Mouse (Mus musculus) lung, postnatal 25 days (tissue): ENCODE data around the gene Gpr61.

Experiments
- DNase-seq: peaks from one replicate; pipeline ENCODE4 v3.0.0; 2022; ENCODE audit warnings: low spot score

Gene Gpr61

GRCm38 (mm10) chr3:108154656-108155055 lies at the start of gene Gpr61:
Gene Gpr61, minus strand, starts transcription at chr3:108154882.
- no peak for DNase-seq

- DNase-seq, result no peak
These were observed 49.8 kb upstream of the Gpr61 start for GRCm38 (mm10) chr3:108204470-108204869.

GRCm38 (mm10) chr3:108203621-108204325 lies 49.1 kb upstream of the Gpr61 start:
- peak; percentile 80 for DNase-seq

GRCm38 (mm10) chr3:108203212-108203611 lies 48.5 kb upstream of the Gpr61 start:
- DNase-seq, result no peak

DNA sequence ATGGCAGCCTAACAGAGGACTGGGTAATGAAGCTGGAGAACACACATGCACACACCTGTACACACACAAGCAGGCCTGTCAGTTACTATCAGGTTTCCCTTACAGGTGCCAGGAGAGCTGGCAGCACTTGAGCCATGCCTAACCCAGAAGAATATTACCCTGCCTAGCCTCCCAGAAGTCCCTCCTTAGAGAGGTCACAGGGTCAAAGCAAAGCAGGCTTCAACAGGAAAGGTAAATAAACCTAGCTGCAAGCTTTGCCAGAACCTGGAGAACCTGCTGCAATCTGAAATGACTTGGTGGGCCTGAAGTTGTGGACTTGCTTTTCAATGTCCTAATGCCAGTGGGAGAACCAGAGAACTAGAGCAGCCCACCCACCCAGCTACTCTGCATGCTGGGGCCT lies 47.8 kb upstream of the Gpr61 start:
- DNase-seq, result peak; percentile 74

GRCm38 (mm10) chr3:108200329-108201323 lies 45.9 kb upstream of the Gpr61 start, which contains the start of gene Cyb561d1:
Gene Cyb561d1, minus strand, starts transcription at chr3:108201212.
- DNase-seq, result peak; percentile 96

DNA sequence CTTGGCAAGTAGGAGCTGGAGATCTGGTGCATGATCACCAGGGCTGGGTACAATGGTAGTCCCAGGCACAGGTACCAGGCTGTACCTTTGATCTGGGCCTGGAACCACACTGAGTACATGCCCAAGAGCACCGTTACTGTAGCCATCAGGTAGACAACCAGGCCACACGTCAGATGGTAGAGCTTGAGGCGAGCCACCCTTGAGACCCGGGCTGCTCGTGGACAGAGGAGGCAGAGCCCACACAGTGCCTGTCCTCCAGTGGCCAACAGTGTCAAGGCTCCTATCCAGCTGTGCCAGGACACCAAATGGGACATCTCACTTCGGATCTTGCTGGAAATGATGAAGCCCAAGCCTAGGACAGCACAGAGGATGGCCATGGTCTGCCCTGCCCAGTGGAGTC lies 44.5 kb upstream of the Gpr61 start:
- DNase-seq, result no peak

DNA sequence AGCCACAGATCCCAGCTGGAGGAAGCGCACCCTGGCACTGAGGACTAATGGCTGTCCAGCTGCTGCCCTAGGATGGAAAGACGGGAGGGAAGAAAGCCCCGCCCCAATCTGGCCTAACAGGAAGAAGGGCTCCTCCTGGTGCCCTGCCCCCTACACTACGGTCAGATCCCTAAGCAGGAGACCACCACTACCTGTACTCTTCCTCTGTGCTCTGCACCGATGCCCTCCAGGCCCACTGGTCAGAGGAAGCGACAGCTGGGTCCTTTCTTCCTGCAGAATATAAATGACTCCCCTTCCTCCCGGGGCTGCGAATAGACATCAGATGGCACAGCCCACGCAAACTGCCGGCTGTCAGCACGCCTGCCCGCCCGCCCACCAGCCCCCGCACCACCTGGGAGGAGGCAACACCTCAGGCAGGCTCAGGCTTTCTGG lies 42.4 kb upstream of the Gpr61 start:
- peak; percentile 34 for DNase-seq

GRCm38 (mm10) chr3:108195941-108196590 lies 41.4 kb upstream of the Gpr61 start:
- no peak for DNase-seq

DNA sequence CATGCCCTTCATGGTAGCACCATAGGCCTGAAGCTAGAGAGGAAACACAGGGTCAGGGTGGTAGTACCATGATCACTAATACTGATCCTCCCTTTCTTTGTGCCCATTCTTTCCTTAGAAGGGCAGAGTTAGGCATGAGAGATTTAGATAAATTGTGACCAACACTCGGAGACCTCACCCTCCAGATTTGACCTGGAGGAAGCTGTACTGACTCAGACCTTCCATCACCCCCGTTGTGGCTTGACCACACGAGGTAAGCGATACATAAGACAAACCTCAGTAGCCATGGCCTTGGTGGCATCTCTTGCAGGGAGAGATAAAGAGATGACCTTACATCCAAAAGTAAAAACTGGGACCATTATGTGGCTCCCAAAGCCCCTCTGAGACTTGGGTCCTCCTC lies 40.6 kb upstream of the Gpr61 start:
- DNase-seq, result no peak

DNA sequence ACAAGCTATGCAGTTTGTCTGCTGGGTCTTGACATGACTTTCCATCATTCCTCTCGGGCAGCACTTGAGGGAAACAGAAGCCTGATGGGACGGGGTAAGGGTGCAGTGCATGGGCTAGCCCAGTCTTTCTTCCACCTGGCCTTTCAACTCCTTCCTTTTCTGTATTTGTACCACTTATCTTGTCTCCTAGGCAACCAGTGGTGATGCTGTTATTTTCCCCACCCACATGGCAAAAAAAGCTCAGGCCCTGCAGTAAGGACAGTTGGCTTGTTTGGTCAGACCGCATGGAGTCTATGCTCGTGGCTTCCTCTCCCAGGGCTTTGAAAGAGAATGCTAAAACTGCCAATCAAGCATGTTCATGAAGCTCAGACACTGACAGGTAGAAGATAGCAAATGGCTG lies 39.0 kb upstream of the Gpr61 start:
- DNase-seq, result no peak

DNA sequence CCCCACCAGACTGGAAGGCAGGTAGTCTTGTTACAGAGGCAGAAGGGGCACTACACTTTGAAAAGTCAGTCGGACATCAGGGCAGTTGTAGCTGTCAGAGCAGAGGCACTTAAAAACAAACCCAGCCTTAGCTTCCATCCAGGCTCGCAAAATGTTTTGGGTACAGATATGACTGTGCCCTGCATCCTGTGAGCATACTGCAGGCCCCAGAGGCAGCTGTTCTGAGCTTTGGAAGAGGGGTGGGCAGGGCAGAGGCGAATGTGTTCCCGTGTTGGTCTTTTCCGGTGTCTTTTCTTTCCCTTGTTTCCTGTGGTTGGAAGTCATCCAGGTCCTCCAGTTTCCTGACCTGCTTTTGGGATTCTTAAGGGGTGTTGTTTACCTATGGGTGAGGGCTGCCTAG lies 35.2 kb upstream of the Gpr61 start:
- DNase-seq, result no peak

GRCm38 (mm10) chr3:108188716-108189490 lies 34.2 kb upstream of the Gpr61 start:
- no peak for DNase-seq

DNA sequence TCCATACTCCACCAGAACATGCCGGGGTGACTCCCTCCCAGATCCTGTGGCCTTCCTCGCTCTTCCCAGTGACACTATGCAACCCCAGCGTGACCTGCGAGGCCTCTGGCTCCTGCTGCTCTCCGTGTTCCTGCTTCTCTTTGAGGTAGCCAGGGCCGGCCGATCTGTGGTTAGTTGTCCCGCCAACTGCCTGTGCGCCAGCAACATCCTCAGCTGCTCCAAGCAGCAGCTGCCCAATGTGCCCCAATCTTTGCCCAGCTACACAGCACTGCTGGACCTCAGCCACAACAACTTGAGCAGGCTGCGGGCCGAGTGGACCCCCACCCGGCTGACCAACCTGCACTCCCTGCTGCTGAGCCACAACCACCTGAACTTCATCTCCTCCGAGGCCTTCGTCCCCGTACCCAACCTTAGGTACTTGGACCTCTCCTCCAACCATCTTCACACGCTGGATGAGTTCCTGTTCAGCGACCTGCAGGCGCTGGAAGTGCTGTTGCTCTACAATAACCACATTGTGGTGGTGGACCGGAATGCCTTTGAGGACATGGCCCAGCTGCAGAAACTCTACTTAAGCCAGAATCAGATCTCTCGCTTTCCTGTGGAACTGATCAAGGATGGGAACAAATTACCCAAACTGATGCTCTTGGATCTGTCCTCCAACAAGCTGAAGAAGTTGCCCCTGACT lies 32.6 kb upstream of the Gpr61 start:
- DNase-seq, result no peak

- peak; percentile 34 for DNase-seq
These were observed 31.7 kb upstream of the Gpr61 start, which contains the start of gene Amigo1 for GRCm38 (mm10) chr3:108186098-108187047. Gene Amigo1, plus strand, starts transcription at chr3:108186335.

- DNase-seq, result no peak
These were observed 30.9 kb upstream of the Gpr61 start for GRCm38 (mm10) chr3:108185460-108186097.

GRCm38 (mm10) chr3:108184742-108185141 lies 30.1 kb upstream of the Gpr61 start:
- DNase-seq, result peak; percentile 78

DNA sequence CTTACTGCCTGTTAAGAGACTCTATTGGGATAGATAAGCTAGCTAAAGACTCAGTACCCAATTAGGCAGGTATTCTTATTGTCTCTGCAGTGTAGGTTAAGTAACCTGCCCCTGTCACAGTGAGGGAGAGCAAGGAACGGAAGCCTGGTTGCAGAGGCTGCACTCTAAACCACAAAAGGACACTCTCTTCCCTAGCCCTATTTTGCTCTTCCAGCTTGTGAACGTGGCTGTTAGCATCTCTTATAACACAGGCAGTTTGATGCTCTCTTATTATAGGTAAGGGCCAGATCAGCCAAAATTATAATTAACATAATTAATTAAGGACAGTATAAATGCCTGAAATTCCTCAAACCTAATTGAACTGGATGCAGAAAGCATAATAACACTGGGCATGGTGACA lies 25.8 kb upstream of the Gpr61 start:
- no peak for DNase-seq
